Mouse (Mus musculus) intestine, embryonic 14.5 days (tissue): ENCODE measurements around the gene Tex36. TPM values are rescaled to one million over a fixed set of nuclear protein-coding genes. Genes with fewer than 3 reads are reported as not detected.

Source experiments
- ATAC-seq: fragments of 200-750 bp; cut with Nextera tagmentation; replicated peaks from 2 replicates; pipeline ENCODE4 v1.8.0; 2017; ENCODE audit warnings: low read depth, moderate number of reproducible peaks, moderate TSS enrichment, moderate library complexity; ENCODE audit not compliant: low FRiP score, low TSS enrichment
- DNase-seq: peaks from one replicate; pipeline ENCODE4 v3.0.0-alpha.2; 2018; ENCODE audit warnings: low spot score
- H3K27ac ChIP-seq: fragments of 300-500 bp; sonication (generic); 2 replicates; pipeline ENCODE4 v1.5.1; 2014; ENCODE audit warnings: low read depth, mild to moderate bottlenecking, control low read depth
- H3K27me3 ChIP-seq: fragments of 300-500 bp; sonication (generic); replicated peaks from 2 replicates; pipeline ENCODE4 v1.6.1; 2014; ENCODE audit warnings: low read length, control low read depth; ENCODE audit not compliant: control insufficient read depth, insufficient read depth
- H3K36me3 ChIP-seq: fragments of 300-500 bp; sonication (generic); 2 replicates; pipeline ENCODE4 v1.6.1; 2014; ENCODE audit warnings: low read length, control low read depth; ENCODE audit not compliant: control insufficient read depth, insufficient read depth
- H3K4me1 ChIP-seq: fragments of 300-500 bp; sonication (generic); replicated peaks from 2 replicates; pipeline ENCODE4 v1.6.1; 2014; ENCODE audit warnings: low read length, control low read depth, mixed read lengths; ENCODE audit not compliant: control insufficient read depth, insufficient read depth
- H3K4me2 ChIP-seq: fragments of 300-500 bp; sonication (generic); 2 replicates; pipeline ENCODE4 v1.6.1; 2014; ENCODE audit warnings: low read length
- H3K4me3 ChIP-seq: fragments of 300-500 bp; sonication (generic); 2 replicates; pipeline ENCODE4 v1.5.1; 2014; ENCODE audit warnings: low read depth, low read length, control low read depth, mixed read lengths
- H3K9ac ChIP-seq: fragments of 300-500 bp; sonication (generic); 2 replicates; pipeline ENCODE4 v1.6.1; 2014; ENCODE audit warnings: mild to moderate bottlenecking, low read length
- H3K9me3 ChIP-seq: fragments of 300-500 bp; sonication (generic); 2 replicates; pipeline ENCODE4 v1.6.1; 2016; ENCODE audit warnings: low read length, control low read depth; ENCODE audit not compliant: control insufficient read depth
- WGBS: fragments of 180-500 bp; shearing (Covaris S2); extraction: QIAGEN DNeasy Blood & Tissue Kit; methylation state at CpG from one replicate; pipeline ENCODE4 v1.1.7; 2014; 5-methylcytosine and 5-hydroxymethylcytosine counted together
- polyA plus RNA-seq: library from polyadenylated mRNA; unstranded; fragments of >200 nt; fragmentation: Nextera tagmentation; extraction: Ambion mirVana; gene quantifications from 2 replicates; pipeline ENCODE4 v1.2.1, GENCODE M21; 2014

Gene Tex36
- polyA plus RNA-seq, 1 experiment from 2014 or later, result not detected

DNA sequence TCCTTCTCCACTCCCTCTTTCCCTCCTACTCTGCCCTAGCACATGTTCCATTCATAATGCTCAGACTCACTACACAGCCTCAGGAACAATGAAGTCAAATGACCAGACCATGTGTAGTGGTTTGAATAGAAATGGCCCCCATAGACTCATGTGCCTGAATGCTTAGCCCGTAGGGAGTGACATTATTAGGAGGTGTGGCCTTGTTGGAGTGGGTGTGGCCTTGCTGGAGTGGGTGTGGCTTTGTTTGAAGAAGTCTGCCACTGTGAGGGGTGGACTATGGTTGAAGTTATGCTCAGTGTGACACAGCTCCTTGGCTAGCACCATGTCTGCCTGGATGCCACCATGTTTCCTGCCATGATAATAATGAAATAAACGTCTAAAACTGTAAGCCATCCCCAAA lies 51.0 kb downstream of the Tex36 start:
- H3K9me3 ChIP-seq, result no peaks in the 10 kb centered on the region
- DNase-seq, result no peak
- WGBS, result 72% methylated on average over 2 of the region's 2 CpGs
- no peak overlapping the region for H3K4me3 ChIP-seq
- H3K4me2 ChIP-seq, result no peak overlapping the region
- no peaks in the 10 kb centered on the region for H3K4me1 ChIP-seq
- H3K36me3 ChIP-seq, result no peaks in the 10 kb centered on the region
- H3K27me3 ChIP-seq, result no peaks in the 10 kb centered on the region
- no peak overlapping the region for H3K27ac ChIP-seq
- ATAC-seq, result no peak
- no peak overlapping the region for H3K9ac ChIP-seq

DNA sequence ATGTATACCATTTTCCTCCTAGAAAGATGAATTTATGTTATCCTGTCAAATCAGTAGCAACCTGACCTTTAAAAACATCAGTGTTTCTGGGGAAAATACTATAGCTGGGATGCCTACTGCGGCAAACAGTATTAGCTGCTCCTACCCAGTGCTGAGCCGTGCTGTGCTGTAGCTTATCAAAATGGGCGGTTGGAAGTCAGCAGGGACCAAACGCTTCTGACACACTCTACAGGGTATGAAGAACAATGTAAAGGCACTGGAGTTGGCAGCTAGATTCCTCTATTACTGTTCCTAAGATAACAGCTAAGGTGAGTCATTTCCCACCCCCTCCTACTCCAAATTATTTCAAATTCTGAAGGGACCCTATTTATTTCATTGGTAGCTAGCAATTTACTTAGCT lies 53.5 kb downstream of the Tex36 start:
- H3K9ac ChIP-seq, result no peak overlapping the region
- H3K27me3 ChIP-seq, result no peaks in the 10 kb centered on the region
- H3K27ac ChIP-seq, result no peak overlapping the region
- no peaks in the 10 kb centered on the region for H3K4me1 ChIP-seq
- ATAC-seq (no peak), DNase-seq (no peak)
- no peak overlapping the region for H3K4me3 ChIP-seq
- H3K36me3 ChIP-seq, result no peaks in the 10 kb centered on the region
- no peak overlapping the region for H3K4me2 ChIP-seq
- H3K9me3 ChIP-seq, result no peaks in the 10 kb centered on the region
- WGBS, result 78% methylated on average over 4 of the region's 4 CpGs

DNA sequence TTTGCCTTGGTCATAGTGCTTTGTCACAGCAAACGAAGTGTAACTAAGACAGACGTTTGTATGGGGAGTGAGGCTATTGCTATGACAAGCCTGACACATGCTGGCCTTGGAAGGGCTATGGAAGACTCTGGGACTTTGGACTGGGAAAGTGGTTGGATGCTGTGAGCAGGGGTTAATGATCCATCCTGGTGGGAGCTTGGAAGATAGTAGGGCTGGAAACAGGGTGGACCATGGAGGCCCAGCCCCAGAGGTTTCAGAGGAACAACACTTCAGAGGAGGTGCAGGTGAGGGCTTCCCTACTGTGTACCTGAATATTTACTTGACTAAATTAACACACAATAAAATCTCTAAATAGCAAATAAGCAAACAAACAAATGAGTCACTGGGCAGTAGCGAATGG lies 56.3 kb downstream of the Tex36 start:
- no peaks in the 10 kb centered on the region for H3K27me3 ChIP-seq
- H3K4me1 ChIP-seq, result no peaks in the 10 kb centered on the region
- ATAC-seq (no peak), DNase-seq (no peak)
- no peak overlapping the region for H3K27ac ChIP-seq
- 87% methylated on average over 3 of the region's 3 CpGs for WGBS
- no peak overlapping the region for H3K4me3 ChIP-seq
- H3K36me3 ChIP-seq, result no peaks in the 10 kb centered on the region
- no peaks in the 10 kb centered on the region for H3K9me3 ChIP-seq
- no peak overlapping the region for H3K9ac ChIP-seq
- H3K4me2 ChIP-seq, result no peak overlapping the region

DNA sequence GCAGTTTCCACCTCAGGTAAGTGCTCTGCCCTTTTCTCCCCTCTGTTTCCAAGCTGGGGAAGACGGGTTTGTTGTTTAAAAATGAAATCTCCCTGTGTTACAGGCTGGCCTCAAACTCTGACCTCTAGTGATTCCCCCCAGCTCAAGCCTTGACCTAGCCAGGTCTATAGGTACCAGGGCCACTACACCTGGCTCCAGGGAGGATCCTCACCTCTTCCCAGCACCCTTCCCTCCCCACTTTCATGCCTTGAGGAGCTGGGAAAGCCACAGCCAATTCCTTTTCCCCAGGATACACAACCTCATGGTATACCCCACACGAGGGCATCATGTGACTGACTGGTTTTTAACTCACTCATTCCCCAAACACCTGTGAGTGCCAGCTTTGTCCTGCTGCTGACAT lies 57.0 kb downstream of the Tex36 start:
- Histone ChIP-seq H3K4me3 (no peak overlapping the region), H3K27ac (no peak overlapping the region), H3K36me3 (no peaks in the 10 kb centered on the region), H3K4me2 (no peak overlapping the region), H3K9me3 (no peaks in the 10 kb centered on the region), H3K27me3 (no peaks in the 10 kb centered on the region), H3K4me1 (no peaks in the 10 kb centered on the region), H3K9ac (no peak overlapping the region)
- 60% methylated on average over 2 of the region's 2 CpGs for WGBS
- ATAC-seq, result no peak
- DNase-seq, result no peak

DNA sequence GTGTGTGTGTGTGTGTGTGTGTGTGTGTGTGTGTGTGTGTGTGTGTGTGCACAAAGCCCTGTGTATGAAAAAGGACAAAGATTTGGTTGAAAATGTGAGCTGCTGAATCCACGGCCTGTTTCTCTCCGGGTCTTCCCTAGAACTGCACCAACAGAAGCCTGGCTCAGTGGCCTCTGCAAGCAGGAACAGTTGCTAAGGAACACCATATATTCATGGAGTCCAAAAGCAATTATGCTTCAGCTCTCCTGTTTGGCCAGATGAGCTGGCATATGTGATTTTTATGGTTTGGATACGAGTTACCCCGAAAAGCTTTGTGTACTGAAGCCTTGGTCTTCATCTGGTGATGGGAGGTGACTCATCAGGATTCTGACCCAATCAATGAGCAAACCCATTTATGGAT lies 58.8 kb downstream of the Tex36 start:
- Histone ChIP-seq H3K9ac (no peak overlapping the region), H3K4me3 (no peak overlapping the region), H3K9me3 (no peaks in the 10 kb centered on the region), H3K36me3 (no peaks in the 10 kb centered on the region), H3K27me3 (no peaks in the 10 kb centered on the region), H3K4me1 (no peaks in the 10 kb centered on the region), H3K4me2 (no peak overlapping the region), H3K27ac (no peak overlapping the region)
- ATAC-seq, result no peak
- 78% methylated on average over 4 of the region's 4 CpGs for WGBS
- DNase-seq, result no peak

DNA sequence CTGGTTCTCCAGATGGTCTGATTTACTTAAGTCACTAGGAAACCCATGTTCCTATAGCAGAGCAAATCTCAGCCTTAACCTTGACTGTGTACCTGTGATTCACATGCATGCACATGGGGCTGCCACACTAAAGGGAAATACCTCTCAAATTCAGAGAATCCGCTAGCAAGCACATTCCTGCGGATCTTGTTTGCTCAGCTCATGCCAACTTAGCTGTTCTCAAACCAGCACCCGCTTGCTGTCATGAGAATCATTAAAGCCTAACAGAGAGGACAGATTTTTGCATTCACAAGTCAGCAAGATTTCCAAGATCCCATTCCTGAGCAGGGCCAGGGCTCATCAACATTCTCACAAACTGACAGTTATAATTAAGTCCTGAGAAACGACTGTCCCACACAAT lies 64.6 kb downstream of the Tex36 start:
- no peak for ATAC-seq
- Histone ChIP-seq H3K9ac (no peak overlapping the region), H3K27ac (no peak overlapping the region), H3K27me3 (no peaks in the 10 kb centered on the region), H3K9me3 (no peaks in the 10 kb centered on the region), H3K4me2 (no peak overlapping the region), H3K4me3 (no peak overlapping the region), H3K36me3 (no peaks in the 10 kb centered on the region), H3K4me1 (no peaks in the 10 kb centered on the region)
- WGBS, result 77% methylated on average over 4 of the region's 4 CpGs
- DNase-seq, result no peak

Other genes with a start within 250 kb of the Tex36 start
- 17.9 and 24.9 TPM in 2 replicates for gene Edrf1, start 35.4 kb upstream of the Tex36 start, polyA plus RNA-seq
- not detected in 2 replicates for gene Mmp21, start 77.9 kb upstream of the Tex36 start, polyA plus RNA-seq
- 157 and 171 TPM in 2 replicates for gene Bccip, start 107.2 kb upstream of the Tex36 start, polyA plus RNA-seq
- 29.8 and 30.2 TPM in 2 replicates for gene Uros, start 107.9 kb upstream of the Tex36 start, polyA plus RNA-seq
- gene Fank1, start 174.7 kb upstream of the Tex36 start, polyA plus RNA-seq, result 0.54 and 0.64 TPM in 2 replicates
- 72.3 and 75.3 TPM in 2 replicates for gene Dhx32, start 180.6 kb upstream of the Tex36 start, polyA plus RNA-seq